Mouse (Mus musculus) thymus, adult 2 months (tissue): ENCODE results near the gene 4930402K13Rik. TPM values are rescaled to one million over a fixed set of nuclear protein-coding genes. Genes with fewer than 3 reads are reported as not detected.
A peak's percentile ranks its signal among the peaks of the same experiment; 100 is the strongest.
"Not testable (repeated sequence)": the region's sequence is repeated elsewhere in the genome, so short reads cannot be mapped to it uniquely, and the experiment has no call there.

ENCODE experiments used
- DNase-seq: peaks from one replicate; pipeline ENCODE4 v3.0.0; 2021
- H3K27ac ChIP-seq: fragments of 200-500 bp; 2 replicates; pipeline ENCODE4 v1.5.1; 2012; ENCODE audit warnings: low read length, control low read depth; ENCODE audit not compliant: control insufficient read depth, insufficient read depth
- H3K27me3 ChIP-seq: fragments of 200-500 bp; 2 replicates; pipeline ENCODE4 v1.6.1; 2012; ENCODE audit warnings: mild to moderate bottlenecking, low read length, moderate library complexity, mixed read lengths; ENCODE audit not compliant: control insufficient read depth, insufficient read depth
- H3K36me3 ChIP-seq: fragments of 200-500 bp; 2 replicates; pipeline ENCODE4 v1.6.1; 2012; ENCODE audit warnings: mild to moderate bottlenecking, low read length, moderate library complexity; ENCODE audit not compliant: control insufficient read depth, insufficient read depth
- H3K4me1 ChIP-seq: fragments of 200-500 bp; replicated peaks from 2 replicates; pipeline ENCODE4 v1.6.1; 2012; ENCODE audit warnings: low read length; ENCODE audit not compliant: control insufficient read depth, insufficient read depth
- H3K4me3 ChIP-seq: fragments of 200-500 bp; 2 replicates; pipeline ENCODE4 v1.5.1; 2012; ENCODE audit warnings: mild to moderate bottlenecking, low read length, control low read depth, moderate library complexity; ENCODE audit not compliant: control insufficient read depth, insufficient read depth
- CTCF ChIP-seq: fragments of 200-500 bp; IDR thresholded peaks from 2 replicates; pipeline ENCODE4 v1.5.1; 2012; ENCODE audit warnings: mild to moderate bottlenecking, control low read depth, low read length, moderate library complexity, borderline replicate concordance; ENCODE audit not compliant: control insufficient read depth, poor library complexity, insufficient read depth; ENCODE audit errors: extremely low read depth
- POLR2A ChIP-seq: fragments of 200-500 bp; IDR thresholded peaks from 2 replicates; pipeline ENCODE4 v1.6.1; 2012; ENCODE audit warnings: mild to moderate bottlenecking, low read length, control low read depth, moderate library complexity; ENCODE audit not compliant: control insufficient read depth, poor library complexity, insufficient read depth; ENCODE audit errors: extremely low read depth
- WGBS: fragments of 180-500 bp; shearing (Covaris S2); methylation state at CpG from one replicate; pipeline ENCODE4 v1.1.7; 2018; 5-methylcytosine and 5-hydroxymethylcytosine counted together
- polyA plus RNA-seq: library from polyadenylated mRNA; depleted of rRNA; stranded (reverse); fragments of >200 nt; gene quantifications from 2 replicates; pipeline ENCODE4 v1.2.3, GENCODE M21; 2012; rRNA removed

4930402K13Rik gene
- not detected in 2 replicates for polyA plus RNA-seq

DNA sequence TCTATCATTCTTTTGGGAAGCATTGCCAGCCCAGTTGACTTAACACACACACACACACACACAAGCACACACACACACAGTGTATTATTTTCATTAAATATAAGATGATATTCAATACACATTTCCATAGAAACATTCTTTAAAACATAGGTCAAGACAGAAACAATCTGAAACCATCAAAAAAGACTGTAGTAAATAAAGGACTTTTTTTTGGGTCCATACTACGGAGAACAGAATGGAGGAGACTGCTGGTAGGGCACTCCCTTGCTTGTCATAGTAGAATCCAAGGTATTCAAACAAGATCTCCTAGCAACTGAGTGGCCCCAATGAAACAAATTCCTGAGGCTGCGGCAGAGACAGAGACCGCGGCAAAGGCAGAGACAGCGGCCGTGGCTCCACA lies at the start of gene 4930402K13Rik:
Gene 4930402K13Rik, plus strand, starts transcription at position 301 of the 400 bp plus-strand sequence.
- 95% methylated on average over 6 of the region's 6 CpGs for WGBS
- no peak for DNase-seq
- Histone ChIP-seq H3K27ac (no peak within 1 kb of the TSS), H3K4me1 (no peaks in the 10 kb centered on the region), H3K27me3 (no peaks in the 10 kb centered on the region), H3K36me3 (no peaks in the 10 kb centered on the region), H3K4me3 (no peak within 1 kb of the TSS)
- TF ChIP-seq CTCF (no peak), POLR2A (no peak)

DNA sequence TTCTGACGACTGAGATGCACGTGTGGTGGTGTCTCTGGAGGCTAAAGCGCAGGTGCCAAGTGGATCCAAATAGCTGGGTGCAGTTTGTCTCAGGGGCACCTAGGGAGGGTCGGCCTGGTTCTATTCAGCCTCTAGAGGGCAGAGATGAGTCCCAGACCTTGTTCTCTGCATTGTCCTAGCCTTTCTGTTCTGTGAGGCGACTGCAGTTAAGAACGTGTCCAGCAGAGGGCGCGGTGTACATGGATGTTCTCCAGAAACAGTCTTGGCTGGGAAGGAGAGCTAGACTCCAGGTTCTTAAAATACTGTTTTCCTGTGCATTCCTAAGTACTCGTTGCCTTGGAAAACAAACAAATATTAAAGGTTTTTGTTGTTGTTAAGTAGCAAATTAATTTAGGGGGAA lies 43.4 kb upstream of the 4930402K13Rik start:
- H3K4me1 ChIP-seq, H3K27me3 ChIP-seq, H3K4me3 ChIP-seq, H3K27ac ChIP-seq, H3K36me3 ChIP-seq: not testable (repeated sequence)
- peak; percentile 54 for DNase-seq
- 48% methylated on average over 5 of the region's 9 CpGs for WGBS

DNA sequence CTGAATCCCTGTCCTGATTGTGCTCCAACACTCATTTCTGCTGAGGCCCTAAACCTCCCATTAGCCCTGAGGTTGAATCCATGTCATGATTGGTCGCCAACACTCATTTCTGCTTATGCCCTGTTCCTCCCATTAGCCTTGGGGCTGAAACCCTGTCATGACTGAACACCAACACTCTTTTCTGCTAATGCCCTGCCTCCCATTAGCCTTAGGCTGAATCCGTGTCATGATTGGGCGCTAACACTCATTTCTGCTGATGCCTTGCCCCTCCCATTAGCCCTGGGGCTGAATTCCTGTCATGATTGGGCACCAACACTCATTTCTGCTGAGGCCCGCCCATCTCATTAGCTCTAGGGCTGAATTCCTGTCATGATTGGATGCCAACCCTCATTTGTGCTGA lies 42.3 kb upstream of the 4930402K13Rik start:
- WGBS, result 98% methylated on average over 4 of the region's 4 CpGs

DNA sequence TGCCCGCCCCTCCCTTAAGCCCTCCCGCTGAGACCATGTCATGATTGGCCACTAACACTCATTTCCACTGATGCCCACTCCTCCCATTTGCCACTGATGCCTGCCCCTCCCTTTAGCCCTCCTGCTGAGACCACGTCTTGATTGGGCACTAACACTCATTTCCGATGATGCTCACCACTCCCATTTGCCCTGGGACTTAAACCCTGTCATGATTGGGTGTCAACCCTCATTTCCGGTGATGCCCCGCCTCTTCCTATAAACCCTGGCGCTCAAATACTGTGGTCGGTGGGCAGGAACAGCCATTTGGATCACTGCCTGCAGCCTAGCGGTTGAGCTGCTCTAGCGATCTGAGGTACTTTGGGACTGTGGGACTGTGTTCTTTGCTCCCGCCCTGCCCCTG lies 41.6 kb upstream of the 4930402K13Rik start, which contains the start of gene Fthl17f:
Gene Fthl17f, plus strand, starts transcription at position 301 of the 400 bp plus-strand sequence.
- H3K27ac ChIP-seq, DNase-seq, H3K4me1 ChIP-seq, H3K27me3 ChIP-seq, H3K4me3 ChIP-seq, H3K36me3 ChIP-seq: not testable (repeated sequence)
- 95% methylated on average over 11 of the region's 11 CpGs for WGBS

More for the DNA sequence above, 42.3 kb upstream of the 4930402K13Rik start:
- Histone ChIP-seq H3K27me3 (no peaks in the 10 kb centered on the region), H3K36me3 (no peaks in the 10 kb centered on the region), H3K4me1 (no peaks in the 10 kb centered on the region), H3K27ac (no peak overlapping the region), H3K4me3 (no peak overlapping the region)
- TF ChIP-seq POLR2A (no peak), CTCF (no peak)
- DNase-seq, result no peak

DNA sequence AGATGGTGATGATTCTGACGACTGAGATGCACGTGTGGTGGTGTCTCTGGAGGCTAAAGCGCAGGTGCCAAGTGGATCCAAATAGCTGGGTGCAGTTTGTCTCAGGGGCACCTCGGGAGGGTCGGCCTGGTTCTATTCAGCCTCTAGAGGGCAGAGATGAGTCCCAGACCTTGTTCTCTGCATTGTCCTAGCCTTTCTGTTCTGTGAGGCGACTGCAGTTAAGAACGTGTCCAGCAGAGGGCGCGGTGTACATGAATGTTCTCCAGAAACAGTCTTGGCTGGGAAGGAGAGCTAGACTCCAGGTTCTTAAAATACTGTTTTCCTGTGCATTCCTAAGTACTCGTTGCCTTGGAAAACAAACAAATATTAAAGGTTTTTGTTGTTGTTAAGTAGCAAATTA lies 26.7 kb upstream of the 4930402K13Rik start:
- H3K4me3 ChIP-seq, H3K27me3 ChIP-seq, H3K27ac ChIP-seq, H3K36me3 ChIP-seq, H3K4me1 ChIP-seq: not testable (repeated sequence)
- peak; percentile 70 for DNase-seq
- WGBS, result 10% methylated on average over 6 of the region's 10 CpGs

DNA sequence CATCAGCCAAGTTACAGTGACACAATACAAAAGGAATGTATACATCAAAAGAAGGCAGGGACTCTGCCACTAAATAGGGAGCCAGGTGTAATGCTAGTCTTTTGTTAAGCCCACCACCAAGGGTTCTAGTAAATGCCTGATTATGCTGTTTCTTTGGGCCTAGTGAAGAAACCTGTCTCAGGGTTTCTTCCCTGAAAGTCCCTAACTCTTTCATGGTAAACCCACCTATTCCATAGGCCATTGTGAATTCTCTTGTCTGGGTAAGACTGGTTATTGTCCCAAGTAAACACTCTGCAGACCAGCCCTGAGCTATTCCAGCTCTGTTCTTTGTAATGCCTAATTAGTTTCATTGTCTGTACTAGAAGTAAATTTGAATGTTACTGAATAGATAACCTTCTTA lies 9.3 kb upstream of the 4930402K13Rik start:
- H3K27ac ChIP-seq, H3K36me3 ChIP-seq, H3K4me3 ChIP-seq, H3K27me3 ChIP-seq, H3K4me1 ChIP-seq, DNase-seq: not testable (repeated sequence)

DNA sequence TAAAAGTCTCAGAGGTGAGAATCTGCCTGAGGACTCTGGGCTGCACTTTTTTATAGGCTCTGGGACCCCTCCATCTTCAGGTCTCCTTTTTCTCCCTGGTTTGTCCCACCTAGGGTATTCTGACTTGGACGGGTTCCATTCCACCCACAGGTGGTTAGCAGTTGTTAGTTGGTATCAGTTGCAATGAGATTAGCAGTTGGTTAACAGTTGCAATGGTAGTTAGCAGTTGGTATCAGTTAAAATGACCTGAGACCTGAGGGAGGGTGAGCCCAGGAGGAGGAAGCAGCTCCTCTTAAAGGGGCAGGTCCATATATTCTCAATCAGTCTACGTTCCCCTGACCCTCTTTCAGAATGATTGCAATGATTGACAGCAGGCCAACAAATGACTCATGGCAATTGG lies 6.0 kb downstream of the 4930402K13Rik start:
- H3K4me1 ChIP-seq, result no peaks in the 10 kb centered on the region
- WGBS, result 61% methylated on average over 2 of the region's 2 CpGs

DNA sequence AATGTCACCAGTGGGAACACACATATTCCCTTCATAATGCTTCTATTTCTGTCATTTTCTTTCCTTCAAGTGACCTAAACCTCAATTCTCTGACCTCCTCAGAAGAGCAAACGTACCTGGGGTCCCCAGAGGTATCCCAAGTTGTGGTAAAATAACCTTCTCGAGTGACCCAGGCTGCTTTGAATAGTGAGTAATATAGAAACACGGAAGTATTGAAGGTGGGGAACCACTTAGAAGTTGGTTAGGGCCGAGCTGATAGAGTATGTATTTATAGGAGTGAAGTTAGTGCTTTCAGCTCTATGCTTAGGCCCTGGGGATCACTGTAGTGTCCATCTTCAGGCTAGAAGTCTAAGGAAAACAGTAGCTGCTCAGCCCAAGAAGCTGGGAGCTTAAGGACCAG lies 20.6 kb downstream of the 4930402K13Rik start:
- no peaks in the 10 kb centered on the region for H3K36me3 ChIP-seq
- WGBS, result 73% methylated on average over 4 of the region's 4 CpGs

More for the DNA sequence above, 6.0 kb downstream of the 4930402K13Rik start:
- Histone ChIP-seq H3K36me3 (no peaks in the 10 kb centered on the region), H3K27me3 (no peaks in the 10 kb centered on the region), H3K27ac (no peak overlapping the region), H3K4me3 (no peak overlapping the region)
- TF ChIP-seq CTCF (no peak), POLR2A (no peak)
- DNase-seq, result no peak

More for the DNA sequence above, 20.6 kb downstream of the 4930402K13Rik start:
- no peak for DNase-seq
- no peak overlapping the region for H3K27ac ChIP-seq
- H3K4me3 ChIP-seq, result no peak overlapping the region
- no peaks in the 10 kb centered on the region for H3K27me3 ChIP-seq
- TF ChIP-seq CTCF (no peak), POLR2A (no peak)
- H3K4me1 ChIP-seq, result no peaks in the 10 kb centered on the region
